Mouse (Mus musculus) myocyte (in vitro differentiated cells): Measurements from ENCODE around the gene Stk24. TPM values are rescaled to one million over a fixed set of nuclear protein-coding genes. Genes with fewer than 3 reads are reported as not detected.
A peak's percentile ranks its signal among the peaks of the same experiment; 100 is the strongest.

Source experiments
- H3K27me3 ChIP-seq: one replicate; pipeline ENCODE4 v1.6.1; 2011; ENCODE audit not compliant: control insufficient read depth, insufficient read depth, insufficient read length
- H3K36me3 ChIP-seq: one replicate; pipeline ENCODE4 v1.6.1; 2011; ENCODE audit not compliant: control insufficient read depth, insufficient read depth
- H3K4me2 ChIP-seq: one replicate; pipeline ENCODE4 v1.6.1; 2011; ENCODE audit warnings: low read depth, control low read depth
- H3K4me3 ChIP-seq: one replicate; pipeline ENCODE4 v1.5.1; 2011; ENCODE audit warnings: mild to moderate bottlenecking, control low read depth, moderate library complexity
- H3K79me2 ChIP-seq: one replicate; pipeline ENCODE4 v1.6.1; 2011; ENCODE audit not compliant: control insufficient read depth, insufficient read depth
- H3ac ChIP-seq: one replicate; pipeline ENCODE4 v1.6.1; 2011; ENCODE audit not compliant: control insufficient read depth, insufficient read length
- CEBPB ChIP-seq: IDR thresholded peaks from 2 replicates; pipeline ENCODE4 v1.6.1; 2011; ENCODE audit warnings: mild to moderate bottlenecking, moderate library complexity; ENCODE audit not compliant: poor library complexity, insufficient read depth, severe bottlenecking
- E2F4 ChIP-seq: IDR thresholded peaks from one replicate; pipeline ENCODE4 v1.6.1; 2011; ENCODE audit warnings: mild to moderate bottlenecking, control low read depth, moderate library complexity; ENCODE audit not compliant: insufficient read depth
- MAX ChIP-seq: IDR thresholded peaks from one replicate; pipeline ENCODE4 v1.6.1; 2011; ENCODE audit warnings: low read depth, mild to moderate bottlenecking, control low read depth
- MYOD1 ChIP-seq, 3 experiments: IDR thresholded peaks; one replicate each; pipeline ENCODE4 v1.6.1; 2011; ENCODE audit warnings: control low read depth in 2 of 3, low read depth in 2 of 3, mild to moderate bottlenecking in 2 of 3, moderate library complexity in 1 of 3; ENCODE audit not compliant: insufficient read length in 2 of 3, control insufficient read depth in 1 of 3
- MYOG ChIP-seq, 3 experiments: IDR thresholded peaks; one replicate each; pipeline ENCODE4 v1.6.1; 2011; ENCODE audit warnings: control low read depth in 2 of 3, low read depth in 2 of 3, mild to moderate bottlenecking in 2 of 3; ENCODE audit not compliant: insufficient read length in 2 of 3, control insufficient read depth in 1 of 3, insufficient read depth in 1 of 3
- POLR2A ChIP-seq: IDR thresholded peaks from one replicate; pipeline ENCODE4 v1.6.1; 2011; ENCODE audit warnings: low read depth, mild to moderate bottlenecking, control low read depth, moderate library complexity; ENCODE audit not compliant: insufficient read length
- POLR2AphosphoS2 ChIP-seq: IDR thresholded peaks from one replicate; pipeline ENCODE4 v1.6.1; 2011; ENCODE audit warnings: low read depth, control low read depth; ENCODE audit not compliant: insufficient read length
- REST ChIP-seq: IDR thresholded peaks from one replicate; pipeline ENCODE4 v1.6.1; 2011; ENCODE audit warnings: mild to moderate bottlenecking, control low read depth, moderate library complexity; ENCODE audit not compliant: insufficient read depth, insufficient read length
- SRF ChIP-seq: IDR thresholded peaks from one replicate; pipeline ENCODE4 v1.6.1; 2011; ENCODE audit warnings: low read depth; ENCODE audit not compliant: control insufficient read depth, insufficient read length
- TCF12 ChIP-seq: IDR thresholded peaks from one replicate; pipeline ENCODE4 v1.6.1; 2011; ENCODE audit warnings: mild to moderate bottlenecking, control low read depth; ENCODE audit not compliant: poor library complexity, insufficient read depth, severe bottlenecking
- TCF3 ChIP-seq: IDR thresholded peaks from one replicate; pipeline ENCODE4 v1.6.1; 2011; ENCODE audit warnings: low read depth, control low read depth; ENCODE audit not compliant: insufficient read length
- USF1 ChIP-seq: IDR thresholded peaks from one replicate; pipeline ENCODE4 v1.6.1; 2011; ENCODE audit warnings: low read depth, mild to moderate bottlenecking, control low read depth, moderate library complexity
- polyA plus RNA-seq: library from polyadenylated mRNA; unstranded; fragments of >200 nt; fragmentation: generic; extraction: Trizol; gene quantifications from one replicate; pipeline ENCODE4 v1.2.1, GENCODE M21; 2012; ENCODE audit warnings: missing spikeins

The Stk24 gene
- polyA plus RNA-seq, 1 experiment = 26.9 TPM

DNA sequence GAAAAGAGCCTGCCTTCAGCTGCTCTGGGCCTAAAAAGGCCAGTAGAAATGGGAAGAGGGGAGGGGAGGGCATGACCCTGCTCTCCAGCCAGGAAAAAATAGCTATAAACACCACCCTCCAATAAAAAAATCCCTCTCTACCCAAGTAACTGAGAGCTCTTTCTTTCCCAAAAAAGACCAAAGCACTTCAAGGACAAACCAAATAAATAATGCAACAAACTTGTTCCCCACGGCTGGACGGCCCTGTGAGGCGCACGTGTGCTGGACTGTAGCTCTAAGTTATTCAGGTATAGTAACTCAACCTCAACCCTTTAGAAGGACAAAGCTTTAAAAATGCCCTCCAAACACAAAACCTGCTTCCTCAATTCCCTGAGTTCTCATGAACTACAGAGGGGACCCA lies 28.1 kb downstream of the Stk24 start:
- no peaks in the 10 kb centered on the region for H3K36me3 ChIP-seq
- H3K4me2 ChIP-seq = no peak overlapping the region
- no peak overlapping the region for H3K4me3 ChIP-seq
- H3K79me2 ChIP-seq = peaks cover 99% of the 10 kb centered on the region
- H3K27me3 ChIP-seq = no peaks in the 10 kb centered on the region
- TF ChIP-seq USF1 = no peak
- no peak for TF ChIP-seq MAX
- TF ChIP-seq POLR2A = no peak
- no peak for TF ChIP-seq CEBPB
- no peak for TF ChIP-seq REST
- no peak for TF ChIP-seq MYOG (IDR thresholded peaks at IDR 0.05; ENCODE audit: control insufficient read depth in 1 of 3, insufficient read depth in 1 of 3, insufficient read length in 2 of 3, low read depth in 2 of 3)
- TF ChIP-seq MYOD1 (IDR thresholded peaks at IDR 0.05; ENCODE audit: control insufficient read depth in 1 of 3, insufficient read length in 2 of 3, low read depth in 2 of 3) = no peak
- TF ChIP-seq TCF3 = no peak
- TF ChIP-seq SRF = no peak
- no peak for TF ChIP-seq TCF12
- TF ChIP-seq POLR2AphosphoS2 = no peak
- TF ChIP-seq E2F4 = no peak
- H3ac ChIP-seq = no peak overlapping the region

GRCm38 (mm10) chr14:121350011-121350410 lies 29.8 kb downstream of the Stk24 start:
- Histone ChIP-seq H3K36me3 (no peaks in the 10 kb centered on the region), H3K4me3 (no peak overlapping the region), H3ac (no peak overlapping the region), H3K27me3 (no peaks in the 10 kb centered on the region), H3K4me2 (no peak overlapping the region), H3K79me2 (peaks cover 99% of the 10 kb centered on the region)
- TF ChIP-seq SRF (no peak), MYOD1 (IDR thresholded peaks at IDR 0.05; ENCODE audit: control insufficient read depth in 1 of 3, insufficient read length in 2 of 3, low read depth in 2 of 3) (no peak), TCF12 (no peak), CEBPB (no peak), E2F4 (no peak), MYOG (IDR thresholded peaks at IDR 0.05; ENCODE audit: control insufficient read depth in 1 of 3, insufficient read depth in 1 of 3, insufficient read length in 2 of 3, low read depth in 2 of 3) (no peak), TCF3 (no peak), REST (no peak), POLR2A (no peak), POLR2AphosphoS2 (no peak), USF1 (no peak), MAX (no peak)

DNA sequence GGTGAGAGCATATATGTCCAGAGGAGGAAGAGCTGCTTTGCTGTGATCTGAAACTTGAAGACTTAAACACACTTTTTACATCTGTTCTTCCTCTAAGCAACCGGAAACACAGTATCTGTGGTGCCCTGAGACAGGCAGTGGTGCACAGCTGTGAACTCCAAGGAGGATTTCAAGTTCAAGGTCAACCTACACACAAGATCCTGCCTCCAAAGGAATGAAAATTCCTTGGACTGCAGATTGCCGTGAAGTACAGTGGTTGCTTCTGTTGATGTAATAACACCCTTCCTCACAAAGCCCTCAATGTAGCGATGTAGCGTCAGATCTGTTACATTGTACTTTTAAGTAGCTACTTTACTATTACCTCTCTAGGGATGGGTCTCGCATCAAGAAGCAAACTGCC lies 30.5 kb downstream of the Stk24 start:
- Histone ChIP-seq H3K4me3 (no peak overlapping the region), H3K27me3 (no peaks in the 10 kb centered on the region), H3K79me2 (peaks cover 99% of the 10 kb centered on the region), H3ac (no peak overlapping the region), H3K36me3 (no peaks in the 10 kb centered on the region), H3K4me2 (no peak overlapping the region)
- TF ChIP-seq E2F4 (no peak), SRF (no peak), MYOD1 (IDR thresholded peaks at IDR 0.05; ENCODE audit: control insufficient read depth in 1 of 3, insufficient read length in 2 of 3, low read depth in 2 of 3) (no peak), MYOG (IDR thresholded peaks at IDR 0.05; ENCODE audit: control insufficient read depth in 1 of 3, insufficient read depth in 1 of 3, insufficient read length in 2 of 3, low read depth in 2 of 3) (no peak), MAX (no peak), TCF12 (no peak), REST (no peak), POLR2A (no peak), CEBPB (no peak), USF1 (no peak), POLR2AphosphoS2 (no peak)

GRCm38 (mm10) chr14:121348256-121348655 lies 31.6 kb downstream of the Stk24 start:
- TF ChIP-seq CEBPB (no peak), TCF3 (no peak), USF1 (no peak), TCF12 (no peak), MYOG (IDR thresholded peaks at IDR 0.05; ENCODE audit: control insufficient read depth in 1 of 3, insufficient read depth in 1 of 3, insufficient read length in 2 of 3, low read depth in 2 of 3) (peak in 1 of 3 experiments; percentile 60), REST (no peak), POLR2A (no peak), SRF (no peak), POLR2AphosphoS2 (no peak), E2F4 (no peak), MAX (no peak), MYOD1 (IDR thresholded peaks at IDR 0.05; ENCODE audit: control insufficient read depth in 1 of 3, insufficient read length in 2 of 3, low read depth in 2 of 3) (peak in 2 of 3 experiments; percentile 5 to 17)
- Histone ChIP-seq H3K4me2 (no peak overlapping the region), H3ac (no peak overlapping the region), H3K36me3 (no peaks in the 10 kb centered on the region), H3K79me2 (peaks cover 99% of the 10 kb centered on the region), H3K27me3 (no peaks in the 10 kb centered on the region), H3K4me3 (no peak overlapping the region)
